Mouse (Mus musculus) layer of hippocampus, adult 2 months (tissue): Measurements from ENCODE around the gene Vegfd. TPM values are rescaled to one million over a fixed set of nuclear protein-coding genes. Genes with fewer than 3 reads are reported as not detected.

ENCODE experiments used
- DNase-seq, 2 experiments: peaks; one replicate each; pipeline ENCODE4 v3.0.0; 2022; ENCODE audit warnings: low spot score in 2 of 2
- H3K27ac ChIP-seq: fragments of 200-600 bp; 2 replicates; pipeline ENCODE4 v1.8.1; 2022
- H3K4me3 ChIP-seq: fragments of 200-600 bp; 2 replicates; pipeline ENCODE4 v1.8.1; 2022; ENCODE audit warnings: mild to moderate bottlenecking
- CTCF ChIP-seq: fragments of 200-600 bp; conservative IDR thresholded peaks from 2 replicates; pipeline ENCODE4 v1.8.1; 2022; ENCODE audit warnings: antibody characterized with exemption, mild to moderate bottlenecking, moderate library complexity
- total RNA-seq, 2 experiments: library from RNA; stranded (reverse); gene quantifications; 2 replicates each; pipeline ENCODE4 v1.2.3; 2021

Gene Vegfd
- total RNA-seq, 2 experiments from 2014 or later: 2.7 to 2.9 TPM

DNA sequence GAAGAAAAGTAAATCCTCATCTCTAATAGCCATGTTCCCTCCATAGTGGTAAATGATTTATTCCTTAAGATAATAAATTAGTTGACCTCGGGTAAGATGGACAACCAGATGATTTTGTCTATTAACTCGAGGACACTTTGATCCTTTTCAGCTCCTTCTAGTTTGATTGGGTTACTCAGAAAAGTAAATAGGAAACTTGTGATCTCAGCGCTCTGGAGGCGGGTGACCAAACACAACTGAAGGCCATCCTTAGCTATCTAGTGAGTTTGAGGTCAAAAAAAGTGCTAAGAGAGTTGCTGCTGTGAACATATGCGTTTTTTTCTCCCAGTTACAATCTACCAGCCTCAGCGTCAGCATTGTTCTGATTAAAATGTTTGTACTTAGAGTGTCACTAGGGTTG is 57.4 kb downstream of the Vegfd start:
- Histone ChIP-seq H3K27ac (no peak overlapping the region), H3K4me3 (no peak overlapping the region)
- DNase-seq: no peak
- no peak for TF ChIP-seq CTCF

GRCm38 (mm10) chrX:164431133-164431532 is 58.0 kb downstream of the Vegfd start:
- DNase-seq: no peak
- Histone ChIP-seq H3K4me3 (no peak overlapping the region), H3K27ac (no peak overlapping the region)
- no peak for TF ChIP-seq CTCF

GRCm38 (mm10) chrX:164431541-164431940 is 58.4 kb downstream of the Vegfd start:
- no peak overlapping the region for H3K4me3 ChIP-seq
- no peak for DNase-seq
- TF ChIP-seq CTCF: no peak
- no peak overlapping the region for H3K27ac ChIP-seq

DNA sequence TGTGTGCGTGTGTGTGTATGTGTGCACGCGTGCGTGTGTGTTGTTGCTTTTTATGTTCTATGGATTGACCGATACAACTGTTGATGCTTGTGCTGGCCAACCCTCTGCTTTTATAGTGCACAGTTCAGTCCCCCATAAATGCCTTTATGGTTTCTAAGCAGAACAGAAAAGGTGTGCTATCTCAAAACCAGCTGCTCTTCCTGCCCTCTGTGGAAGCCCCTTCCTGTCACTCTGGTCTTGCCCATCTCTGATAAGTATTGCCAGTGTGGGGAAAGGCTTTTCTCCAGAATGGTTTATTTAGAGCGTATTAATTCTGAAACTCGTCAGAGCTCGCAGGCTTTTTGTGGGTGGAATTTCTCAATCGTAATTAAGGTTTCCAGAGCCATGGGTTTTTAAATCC is 59.5 kb downstream of the Vegfd start:
- DNase-seq: no peak
- TF ChIP-seq CTCF: no peak
- no peak overlapping the region for H3K4me3 ChIP-seq
- H3K27ac ChIP-seq: no peak overlapping the region; the same call in 1 of the 2 replicates

DNA sequence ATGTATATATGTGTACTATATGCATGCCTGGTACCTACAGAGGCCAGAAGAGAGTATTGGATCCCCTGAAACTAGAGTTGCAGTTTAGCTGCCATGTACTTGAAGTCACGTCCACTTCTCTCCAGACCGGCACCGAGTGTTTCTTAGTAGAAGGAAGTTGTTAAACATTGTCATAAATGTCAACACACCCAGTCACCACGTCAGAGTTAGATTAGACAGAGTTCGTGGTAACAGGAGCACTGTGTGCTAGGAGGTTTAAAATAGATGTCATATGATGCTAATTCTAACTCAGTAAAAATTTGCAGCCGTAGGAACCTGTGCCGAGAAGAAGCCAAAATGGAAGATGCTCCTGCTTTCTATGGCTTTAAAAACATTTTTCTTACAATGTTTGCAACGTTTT is 63.5 kb downstream of the Vegfd start, which contains the start of gene Asb11:
TSS of gene Asb11 (plus strand) at position 286 of the 400 bp plus-strand sequence.
- Histone ChIP-seq H3K4me3 (no peak within 1 kb of the TSS), H3K27ac (peak within 1 kb of the TSS; percentile 57; the same call in 1 of the 2 replicates)
- TF ChIP-seq CTCF: no peak
- DNase-seq: no peak

- no peak overlapping the region for H3K27ac ChIP-seq
- no peak for TF ChIP-seq CTCF
- no peak for DNase-seq
- no peak overlapping the region for H3K4me3 ChIP-seq
Measured at GRCm38 (mm10) chrX:164439462-164439861, 66.3 kb downstream of the Vegfd start.

- H3K27ac ChIP-seq: no peak overlapping the region
- H3K4me3 ChIP-seq: no peak overlapping the region
- DNase-seq: no peak
- TF ChIP-seq CTCF: no peak
Measured at GRCm38 (mm10) chrX:164440140-164440539, 67.0 kb downstream of the Vegfd start.

GRCm38 (mm10) chrX:164440703-164441102 is 67.5 kb downstream of the Vegfd start:
- no peak overlapping the region for H3K27ac ChIP-seq
- TF ChIP-seq CTCF: no peak
- H3K4me3 ChIP-seq: no peak overlapping the region
- DNase-seq: no peak

DNA sequence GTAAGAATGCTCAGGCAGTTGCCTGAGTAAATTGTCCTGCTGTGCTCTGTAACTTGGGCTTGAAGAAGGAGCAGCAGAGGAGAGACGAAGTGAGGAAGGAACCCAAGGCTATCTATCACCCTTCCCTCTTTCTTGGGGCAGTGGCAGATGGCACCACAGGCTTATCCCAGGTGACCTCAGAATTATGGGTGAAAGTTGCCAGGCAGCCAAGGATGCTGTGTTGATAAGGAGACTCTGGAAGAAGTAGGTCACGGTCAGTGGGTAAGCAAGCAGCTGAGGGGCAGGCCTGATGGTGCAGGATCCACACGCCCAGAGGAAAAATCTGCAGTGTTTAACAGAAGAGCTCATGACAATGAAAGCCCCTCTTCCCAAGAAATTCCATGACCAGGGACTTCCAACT is 68.1 kb downstream of the Vegfd start:
- no peak overlapping the region for H3K4me3 ChIP-seq
- H3K27ac ChIP-seq: no peak overlapping the region
- no peak for DNase-seq
- TF ChIP-seq CTCF: no peak

DNA sequence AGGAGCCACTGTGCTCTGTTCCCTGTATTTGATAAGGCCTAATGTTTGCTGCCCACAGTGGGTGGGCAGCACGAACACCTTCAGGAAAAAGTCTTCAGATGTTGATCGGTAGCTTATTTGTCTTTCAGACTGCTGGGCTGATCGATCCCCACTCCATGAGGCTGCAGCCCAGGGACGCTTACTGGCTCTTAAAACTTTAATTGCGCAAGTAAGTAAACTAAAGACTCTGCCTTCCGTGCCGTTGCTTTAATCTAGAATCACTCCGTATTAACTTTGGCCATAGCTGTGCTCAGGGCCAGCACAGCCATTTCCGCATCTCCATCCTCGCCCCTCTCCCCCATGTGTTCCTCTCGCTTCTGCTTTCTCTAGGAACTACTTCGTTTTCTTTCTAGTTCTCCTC is 72.4 kb downstream of the Vegfd start:
- H3K27ac ChIP-seq: no peak overlapping the region
- TF ChIP-seq CTCF: no peak
- DNase-seq: no peak
- H3K4me3 ChIP-seq: no peak overlapping the region

DNA sequence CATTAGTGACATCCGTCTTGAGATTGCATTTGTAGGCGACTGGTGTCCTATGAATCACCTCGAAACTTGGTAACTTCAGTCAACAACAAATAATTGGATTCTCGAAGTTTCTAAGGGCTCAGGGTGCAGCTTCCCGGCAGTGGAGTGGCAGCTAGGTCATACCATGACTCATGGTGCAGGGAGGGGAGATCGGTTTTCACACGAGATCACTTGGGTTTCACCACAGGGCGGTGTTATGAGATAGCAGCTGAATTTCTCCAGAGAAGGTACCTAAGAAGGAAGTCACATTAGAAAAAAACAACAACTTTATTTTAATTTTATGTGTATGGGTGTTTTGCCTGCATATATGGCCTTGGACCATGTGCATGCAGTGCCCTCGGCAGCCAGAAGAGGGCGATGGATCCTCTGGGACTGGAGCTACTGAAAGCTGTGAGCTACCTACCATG is 73.0 kb downstream of the Vegfd start:
- peak; percentile 48 for TF ChIP-seq CTCF
- no peak for DNase-seq
- Histone ChIP-seq H3K27ac (no peak overlapping the region), H3K4me3 (no peak overlapping the region)

DNA sequence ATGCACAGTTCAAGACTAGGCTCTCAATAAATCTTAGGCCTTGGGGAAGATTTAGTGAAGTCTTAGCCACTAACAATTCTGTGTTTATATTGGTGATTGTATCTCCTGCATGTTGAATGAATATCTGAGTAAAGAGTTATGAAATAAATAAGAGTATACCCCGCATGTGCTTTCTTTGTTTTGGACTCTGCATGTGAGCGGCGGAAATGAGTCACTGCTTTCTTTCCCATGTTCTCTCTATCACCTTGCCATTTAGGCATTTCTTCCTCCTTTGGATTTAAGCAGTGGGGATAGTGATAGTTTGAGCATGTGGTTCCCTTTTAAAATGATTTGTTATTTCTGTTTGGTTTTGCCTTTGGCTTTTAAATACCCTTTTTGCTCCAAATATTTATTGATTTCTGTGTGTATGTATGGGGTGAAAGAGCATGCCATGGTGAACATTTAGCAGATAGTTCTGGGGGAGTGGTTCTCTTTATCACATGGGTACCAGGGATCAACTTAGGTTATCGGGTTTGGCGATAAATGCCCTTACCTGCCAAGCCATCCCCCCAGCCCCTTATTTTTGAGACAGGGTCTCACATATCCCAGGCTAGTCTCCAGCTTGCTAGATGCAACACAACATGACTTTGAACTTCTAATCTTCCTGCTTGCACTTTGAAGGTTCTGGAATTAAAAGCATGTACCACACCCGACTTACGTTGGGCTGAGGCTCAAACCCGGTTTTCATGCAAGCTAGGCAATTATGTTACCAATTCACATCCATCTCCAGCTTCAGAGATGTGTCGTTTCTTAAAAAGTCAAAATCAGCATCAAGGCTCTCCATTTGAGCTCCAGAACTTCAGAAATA is 73.9 kb downstream of the Vegfd start:
- H3K27ac ChIP-seq: no peak overlapping the region
- TF ChIP-seq CTCF: no peak
- H3K4me3 ChIP-seq: no peak overlapping the region
- DNase-seq: no peak

DNA sequence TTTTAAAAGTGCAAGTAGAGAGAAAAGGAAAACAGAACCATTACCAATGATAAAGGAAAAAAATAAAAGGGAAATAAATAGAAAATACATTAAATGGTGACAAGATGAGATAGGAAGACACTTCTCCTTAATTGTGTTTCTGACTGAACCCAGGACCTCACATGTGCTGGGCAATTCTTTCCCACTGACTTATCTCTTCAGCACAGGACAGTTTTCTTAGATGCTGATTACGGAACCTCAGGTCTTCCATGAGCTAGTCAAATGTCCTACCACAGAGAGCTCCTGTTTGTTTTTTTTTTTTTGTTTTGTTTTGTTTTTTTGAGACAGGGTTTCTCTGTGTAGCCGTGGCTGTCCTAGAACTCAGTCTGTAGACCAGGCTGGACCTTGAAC is 74.5 kb downstream of the Vegfd start:
- Histone ChIP-seq H3K4me3 (no peak overlapping the region), H3K27ac (no peak overlapping the region)
- no peak for DNase-seq
- TF ChIP-seq CTCF: no peak

DNA sequence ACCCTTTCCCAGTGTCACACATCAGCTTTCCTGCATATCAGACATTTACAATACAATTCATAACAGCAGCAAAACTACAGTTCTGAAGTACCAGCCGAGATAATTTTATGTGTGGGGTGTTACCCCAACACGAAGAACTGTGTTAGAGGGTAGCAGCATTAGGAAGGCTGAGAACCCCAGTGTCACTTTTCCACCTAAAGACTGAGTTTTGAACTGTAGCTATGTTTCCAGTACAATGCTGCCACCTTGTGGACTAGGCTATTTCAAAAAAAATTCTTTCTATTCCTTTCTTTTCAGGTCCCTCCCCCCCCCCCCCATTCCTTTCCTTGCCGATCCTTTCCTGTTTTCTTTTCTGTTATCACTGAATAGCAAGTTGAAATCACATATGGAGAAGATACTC is 76.0 kb downstream of the Vegfd start:
- TF ChIP-seq CTCF: peak; percentile 70
- no peak overlapping the region for H3K27ac ChIP-seq
- H3K4me3 ChIP-seq: no peak overlapping the region
- DNase-seq: peak; percentile 30 to 48

Other genes with a start within 250 kb of the Vegfd start
- gene Ace2, start 234.0 kb upstream of the Vegfd start, total RNA-seq: 1 to 10 TPM in 1 of 2 experiments, under 1 TPM in 1; 0.91 to 1.4 TPM
- gene Bmx, start 115.2 kb upstream of the Vegfd start, total RNA-seq: 1 to 10 TPM in 1 of 2 experiments, under 1 TPM in 1; 0.59 to 1.0 TPM
- 1 to 10 TPM; 6.7 to 8.9 TPM for gene Pir, start 104.0 kb upstream of the Vegfd start, total RNA-seq
- 1 to 10 TPM; 7.0 to 9.4 TPM for gene Piga, start 46.4 kb downstream of the Vegfd start, total RNA-seq
- 1 to 10 TPM; 1.0 to 2.8 TPM for gene Asb11, start 63.6 kb downstream of the Vegfd start, total RNA-seq
- gene Asb9, start 132.9 kb downstream of the Vegfd start, total RNA-seq: not detected